Mouse (Mus musculus) MEL (cell line): ENCODE data around the gene Klhl5. TPM values are rescaled to one million over a fixed set of nuclear protein-coding genes. Genes with fewer than 3 reads are reported as not detected.

ENCODE experiments used
- DNase-seq: peaks from one replicate; pipeline ENCODE4 v3.0.0; 2011; ENCODE audit warnings: low read depth, low spot score
- H3K27ac ChIP-seq: 2 replicates; pipeline ENCODE4 v1.5.1; 2012; ENCODE audit warnings: low read depth, mild to moderate bottlenecking, control low read depth, low read length, moderate library complexity; ENCODE audit not compliant: control insufficient read depth
- H3K27me3 ChIP-seq, 2 experiments: fragments of 150-350 bp in 1 of 2; sonication (generic) in 1 of 2; 2 replicates each; pipeline ENCODE4 v1.6.1; 2012; ENCODE audit warnings: low read length in 2 of 2, mild to moderate bottlenecking in 2 of 2, improper control_type of control experiment in 1 of 2, moderate library complexity in 1 of 2; ENCODE audit not compliant: insufficient read depth in 2 of 2, control insufficient read depth in 1 of 2
- H3K36me3 ChIP-seq, 2 experiments: 2 replicates each; pipeline ENCODE4 v1.6.1; 2012 to 2014; ENCODE audit warnings: low read length in 2 of 2, improper control_type of control experiment in 1 of 2, inconsistent platforms in 1 of 2, mild to moderate bottlenecking in 1 of 2; ENCODE audit not compliant: insufficient read depth in 2 of 2, control insufficient read depth in 1 of 2
- H3K4me1 ChIP-seq, 2 experiments: fragments of 150-350 bp in 1 of 2; sonication (generic) in 1 of 2; 2 replicates each; pipeline ENCODE4 v1.6.1; 2012; ENCODE audit warnings: low read length in 2 of 2, improper control_type of control experiment in 1 of 2, mild to moderate bottlenecking in 1 of 2; ENCODE audit not compliant: insufficient read depth in 2 of 2, control insufficient read depth in 1 of 2
- H3K4me3 ChIP-seq, 2 experiments: fragments of 150-350 bp in 1 of 2; sonication (generic) in 1 of 2; 2 replicates each; pipeline ENCODE4 v1.5.1; 2012; ENCODE audit warnings: low read depth in 2 of 2, low read length in 2 of 2, mild to moderate bottlenecking in 2 of 2, moderate library complexity in 2 of 2, control low read depth in 1 of 2, improper control_type of control experiment in 1 of 2; ENCODE audit not compliant: control insufficient read depth in 1 of 2, insufficient read depth in 1 of 2
- H3K79me2 ChIP-seq: 2 replicates; pipeline ENCODE4 v1.6.1; 2012; ENCODE audit warnings: mild to moderate bottlenecking, low read length, moderate library complexity; ENCODE audit not compliant: control insufficient read depth, poor library complexity, insufficient read depth
- H3K9ac ChIP-seq: 2 replicates; pipeline ENCODE4 v1.6.1; 2012; ENCODE audit warnings: low read depth, mild to moderate bottlenecking, control low read depth, low read length, moderate library complexity; ENCODE audit not compliant: control insufficient read depth, poor library complexity, severe bottlenecking
- H3K9me3 ChIP-seq: fragments of 150-350 bp; sonication (generic); replicated peaks from 2 replicates; pipeline ENCODE4 v1.6.1; 2012; ENCODE audit warnings: mild to moderate bottlenecking, low read length, improper control_type of control experiment, moderate library complexity; ENCODE audit not compliant: insufficient read depth
- CHD2 ChIP-seq: IDR thresholded peaks from 2 replicates; pipeline ENCODE4 v1.6.1; 2011; ENCODE audit warnings: low read length, improper control_type of control experiment
- CTCF ChIP-seq, 3 experiments: IDR thresholded peaks in 2 of 3; conservative IDR thresholded peaks in 1 of 3; 2 replicates each; pipeline ENCODE4 v1.5.1; 2011 to 2012; ENCODE audit warnings: low read length in 3 of 3, low read depth in 2 of 3, mild to moderate bottlenecking in 2 of 3, improper control_type of control experiment in 1 of 3, inconsistent platforms in 1 of 3, mixed read lengths in 1 of 3, moderate library complexity in 1 of 3; ENCODE audit not compliant: control insufficient read depth in 1 of 3, insufficient read depth in 1 of 3, poor library complexity in 1 of 3, severe bottlenecking in 1 of 3
- E2F4 ChIP-seq: IDR thresholded peaks from 2 replicates; pipeline ENCODE4 v1.6.1; 2011; ENCODE audit warnings: low read depth, low read length, improper control_type of control experiment, borderline replicate concordance
- ELF1 ChIP-seq: IDR thresholded peaks from 2 replicates; pipeline ENCODE4 v1.6.1; 2014; ENCODE audit warnings: low read depth, mild to moderate bottlenecking, inconsistent platforms, low read length, improper control_type of control experiment, moderate library complexity
- EP300 ChIP-seq, 2 experiments: IDR thresholded peaks; 2 replicates each; pipeline ENCODE4 v1.6.1; 2011; ENCODE audit warnings: improper control_type of control experiment in 2 of 2, low read length in 2 of 2, low read depth in 1 of 2, mild to moderate bottlenecking in 1 of 2
- ETS1 ChIP-seq: IDR thresholded peaks from 2 replicates; pipeline ENCODE4 v1.6.1; 2012; ENCODE audit warnings: low read depth, mild to moderate bottlenecking, inconsistent platforms, low read length, improper control_type of control experiment, moderate library complexity
- GABPA ChIP-seq: IDR thresholded peaks from 2 replicates; pipeline ENCODE4 v1.6.1; 2012; ENCODE audit warnings: low read depth, mild to moderate bottlenecking, inconsistent platforms, low read length, improper control_type of control experiment, moderate library complexity
- KAT2A ChIP-seq: conservative IDR thresholded peaks from 2 replicates; pipeline ENCODE4 v1.6.1; 2012; ENCODE audit warnings: low read depth, low read length, improper control_type of control experiment, inconsistent platforms
- MAX ChIP-seq: IDR thresholded peaks from 2 replicates; pipeline ENCODE4 v1.6.1; 2011; ENCODE audit warnings: low read length, improper control_type of control experiment
- MYB ChIP-seq: IDR thresholded peaks from 2 replicates; pipeline ENCODE4 v1.6.1; 2011; ENCODE audit warnings: mild to moderate bottlenecking, low read depth, low read length, improper control_type of control experiment
- MYC ChIP-seq: IDR thresholded peaks from 2 replicates; pipeline ENCODE4 v1.6.1; 2011; ENCODE audit warnings: low read depth, mild to moderate bottlenecking, low read length, improper control_type of control experiment, moderate library complexity
- NELFE ChIP-seq: IDR thresholded peaks from 2 replicates; pipeline ENCODE4 v1.6.1; 2011; ENCODE audit warnings: low read depth, low read length, improper control_type of control experiment
- NRF1 ChIP-seq: IDR thresholded peaks from 2 replicates; pipeline ENCODE4 v1.6.1; 2014; ENCODE audit warnings: low read depth, mild to moderate bottlenecking, inconsistent platforms, low read length, improper control_type of control experiment, moderate library complexity; ENCODE audit not compliant: poor library complexity, insufficient read depth, severe bottlenecking
- POLR2A ChIP-seq, 2 experiments: IDR thresholded peaks; 2 replicates each; pipeline ENCODE4 v1.6.1; 2011 to 2012; ENCODE audit warnings: low read length in 2 of 2, mild to moderate bottlenecking in 2 of 2, control low read depth in 1 of 2, improper control_type of control experiment in 1 of 2, low read depth in 1 of 2, moderate library complexity in 1 of 2; ENCODE audit not compliant: control insufficient read depth in 1 of 2, insufficient read depth in 1 of 2, poor library complexity in 1 of 2
- POLR2AphosphoS5 ChIP-seq: IDR thresholded peaks from 2 replicates; pipeline ENCODE4 v1.6.1; 2012; ENCODE audit warnings: low read depth, borderline replicate concordance, mild to moderate bottlenecking, inconsistent platforms, low read length, moderate library complexity, mixed read lengths
- RAD21 ChIP-seq: IDR thresholded peaks from 2 replicates; pipeline ENCODE4 v1.6.1; 2011; ENCODE audit warnings: mild to moderate bottlenecking, low read depth, low read length, improper control_type of control experiment
- SMC3 ChIP-seq: IDR thresholded peaks from 2 replicates; pipeline ENCODE4 v1.6.1; 2011; ENCODE audit warnings: low read depth, low read length, improper control_type of control experiment
- TCF12 ChIP-seq: IDR thresholded peaks from 2 replicates; pipeline ENCODE4 v1.6.1; 2014; ENCODE audit warnings: low read depth, mild to moderate bottlenecking, inconsistent platforms, low read length, improper control_type of control experiment, moderate library complexity
- UBTF ChIP-seq: IDR thresholded peaks from 2 replicates; pipeline ENCODE4 v1.6.1; 2012; ENCODE audit warnings: low read depth, mild to moderate bottlenecking, inconsistent platforms, low read length, improper control_type of control experiment, moderate library complexity, borderline replicate concordance; ENCODE audit not compliant: insufficient read depth
- USF1 ChIP-seq: IDR thresholded peaks from 2 replicates; pipeline ENCODE4 v1.6.1; 2014; ENCODE audit warnings: low read depth, mild to moderate bottlenecking, inconsistent platforms, low read length, improper control_type of control experiment, moderate library complexity
- ZC3H11A ChIP-seq: IDR thresholded peaks from 2 replicates; pipeline ENCODE4 v1.6.1; 2012; ENCODE audit warnings: low read depth, mild to moderate bottlenecking, inconsistent platforms, low read length, improper control_type of control experiment
- ZMIZ1 ChIP-seq: IDR thresholded peaks from 2 replicates; pipeline ENCODE4 v1.6.1; 2012; ENCODE audit warnings: low read depth, mild to moderate bottlenecking, inconsistent platforms, low read length, improper control_type of control experiment, moderate library complexity
- ZNF384 ChIP-seq: IDR thresholded peaks from 2 replicates; pipeline ENCODE4 v1.6.1; 2012; ENCODE audit warnings: low read depth, mild to moderate bottlenecking, inconsistent platforms, low read length, improper control_type of control experiment
- polyA plus RNA-seq, 2 experiments: library from polyadenylated mRNA; stranded (reverse) in 1 of 2; unstranded in 1 of 2; fragments of >175 nt in 1 of 2; fragments of >200 nt in 1 of 2; gene quantifications; 2 replicates each; pipeline versions ENCODE4 v1.2.1 to v1.2.4; 2012; ENCODE audit warnings: low replicate concordance in 2 of 2, low read depth in 1 of 2; ENCODE audit not compliant: insufficient read length in 2 of 2, insufficient read depth in 1 of 2, missing spikeins in 1 of 2
- total RNA-seq: library from RNA; depleted of rRNA; stranded (reverse); fragments of 300-350 nt; gene quantifications from 2 replicates; pipeline ENCODE4 v1.2.3, GENCODE M21; 2012

Gene Klhl5
- total and polyA plus RNA-seq, 3 experiments: 8.0 to 15.5 TPM; not detected in 1

GRCm38 (mm10) chr5:65175918-65176484, 68.7 kb downstream of the Klhl5 start:
- Histone ChIP-seq H3K4me1 (no peaks in the 10 kb centered on the region), H3K79me2 (no peaks in the 10 kb centered on the region), H3K9ac (no peak overlapping the region)
- TF ChIP-seq CHD2 (no peak), ZC3H11A (no peak), MAX (no peak), KAT2A (no peak), USF1 (no peak), ZNF384 (no peak), GABPA (no peak), RAD21 (no peak), MYC (no peak), ELF1 (no peak), MYB (no peak), NELFE (no peak), TCF12 (no peak), EP300 (IDR thresholded peaks at IDR 0.05; ENCODE audit: low read depth in 1 of 2, low read length in 2 of 2) (no peak), CTCF (IDR thresholded peaks at IDR 0.05 in 2 of 3, conservative IDR thresholded peaks at IDR 0.05 in 1 of 3; ENCODE audit: control insufficient read depth in 1 of 3, insufficient read depth in 1 of 3, low read depth in 2 of 3, low read length in 3 of 3, poor library complexity in 1 of 3, severe bottlenecking in 1 of 3) (no peak), E2F4 (no peak)
- TF ChIP-seq, all 39 proteins: peak for 0
- no peaks in the 10 kb centered on the region for H3K36me3 ChIP-seq
- no peaks in the 10 kb centered on the region; a peak in 2 of 4 replicates for H3K27me3 ChIP-seq
- H3K27ac ChIP-seq: no peak overlapping the region
- no peak for DNase-seq
- no peaks in the 10 kb centered on the region for H3K9me3 ChIP-seq
- no peak overlapping the region for H3K4me3 ChIP-seq

DNA sequence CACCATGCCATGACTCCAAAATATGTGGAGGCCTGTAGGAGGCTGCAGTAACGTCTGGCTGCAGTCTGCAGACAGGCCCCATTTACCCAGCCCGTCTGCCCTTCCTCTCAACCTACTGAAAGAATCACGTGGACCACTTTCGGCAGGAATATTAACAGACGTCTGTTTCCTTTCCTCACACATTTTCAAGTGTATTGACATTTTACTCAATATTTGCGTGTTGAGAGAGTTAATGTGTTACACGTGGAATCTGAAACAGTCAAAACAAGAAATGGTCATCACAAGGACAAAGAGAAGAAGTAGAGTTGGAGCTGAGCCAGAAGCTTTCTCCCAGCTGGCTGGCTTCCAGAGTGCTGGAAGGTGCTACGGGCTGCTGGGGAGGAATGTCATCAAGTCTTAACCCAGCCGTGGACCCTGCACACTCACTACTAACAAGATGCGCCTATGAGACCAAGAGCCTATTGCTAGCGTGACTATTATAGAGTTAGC, 69.7 kb downstream of the Klhl5 start:
- TF ChIP-seq NRF1 (no peak), ETS1 (no peak), ZC3H11A (no peak), POLR2A (IDR thresholded peaks at IDR 0.05; ENCODE audit: control insufficient read depth in 1 of 2, insufficient read depth in 1 of 2, low read depth in 1 of 2, low read length in 2 of 2, poor library complexity in 1 of 2) (no peak), UBTF (no peak), POLR2AphosphoS5 (no peak), ZMIZ1 (no peak), SMC3 (no peak), TCF12 (no peak), KAT2A (no peak), RAD21 (no peak)
- TF ChIP-seq, all 39 proteins: peak for 0

More for the DNA sequence above, 69.7 kb downstream of the Klhl5 start:
- no peaks in the 10 kb centered on the region for H3K79me2 ChIP-seq
- no peak for DNase-seq
- H3K36me3 ChIP-seq: no peaks in the 10 kb centered on the region
- H3K27ac ChIP-seq: no peak overlapping the region
- H3K27me3 ChIP-seq: no peaks in the 10 kb centered on the region; a peak in 2 of 4 replicates
- no peaks in the 10 kb centered on the region for H3K4me1 ChIP-seq
- H3K4me3 ChIP-seq: no peak overlapping the region
- H3K9me3 ChIP-seq: no peaks in the 10 kb centered on the region
- no peak overlapping the region for H3K9ac ChIP-seq
